Mouse (Mus musculus): ENCODE results near the gene Pde4d. TPM values are rescaled to one million over a fixed set of nuclear protein-coding genes. Genes with fewer than 3 reads are reported as not detected.
"Not testable (repeated sequence)": the region's sequence is repeated elsewhere in the genome, so short reads cannot be mapped to it uniquely, and the experiment has no call there.

Pde4d gene
- polyA plus RNA-seq, 1 experiment = 34.7 TPM

DNA sequence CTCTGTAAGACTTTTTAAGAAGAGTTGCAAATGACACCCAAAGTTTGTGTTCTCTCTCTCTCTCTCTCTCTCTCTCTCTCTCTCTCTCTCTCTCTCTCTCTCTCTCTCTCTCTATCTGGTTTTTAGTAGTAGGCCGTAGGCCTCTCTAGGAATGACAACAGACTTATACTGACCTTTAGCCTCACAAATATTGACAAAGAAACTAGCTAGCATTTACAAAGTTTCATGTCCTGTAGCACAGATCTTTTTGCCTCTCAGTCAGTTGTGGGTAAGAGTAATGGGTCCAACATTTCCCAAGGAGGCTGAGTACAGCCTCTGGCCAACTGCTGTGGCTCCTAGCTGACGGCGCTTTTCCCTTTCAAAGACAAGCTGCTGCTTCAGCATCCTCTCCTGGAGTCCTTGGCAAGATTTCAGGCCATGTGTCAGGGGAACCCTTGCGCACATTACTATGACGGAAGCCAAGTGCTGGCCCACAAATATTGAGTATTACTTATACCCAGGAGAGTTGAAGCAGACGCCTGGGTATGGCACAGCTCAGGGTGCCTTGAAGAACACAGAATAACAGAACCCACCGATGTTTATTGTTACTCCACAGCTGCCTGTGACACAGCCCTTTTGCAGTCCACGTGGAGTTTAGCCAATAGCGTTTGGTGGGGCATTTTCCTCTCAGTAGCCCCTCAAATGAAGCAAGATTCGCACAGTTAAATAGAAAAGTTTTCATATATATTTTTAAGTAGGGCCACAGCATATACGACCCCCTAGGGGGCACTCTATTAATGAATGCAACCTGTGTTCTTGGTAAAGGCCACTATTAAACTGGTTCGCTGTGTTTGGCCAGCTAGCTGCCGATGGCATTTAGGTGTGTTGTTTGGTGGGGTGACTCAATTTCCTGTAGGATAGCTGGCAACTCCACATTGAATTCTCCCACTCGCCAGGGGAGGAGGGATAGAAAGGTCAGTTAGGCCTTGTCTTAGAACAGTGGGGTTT lies 1450.0 kb downstream of the Pde4d start:
- no peak overlapping the region for H3K27ac ChIP-seq (ENCODE audit: insufficient read depth, low read length)
- no peak for TF ChIP-seq POLR2A (IDR thresholded peaks at IDR 0.05; ENCODE audit: extremely low read depth, insufficient read depth, low read length)
- TF ChIP-seq CTCF (IDR thresholded peaks at IDR 0.05; ENCODE audit: extremely low read depth, insufficient read depth, low read length) = no peak
- no peak overlapping the region for H3K4me3 ChIP-seq (ENCODE audit: insufficient read depth, low read length)
- H3K4me1 ChIP-seq (ENCODE audit: control insufficient read depth, insufficient read depth, low read length) = no peaks in the 10 kb centered on the region

DNA sequence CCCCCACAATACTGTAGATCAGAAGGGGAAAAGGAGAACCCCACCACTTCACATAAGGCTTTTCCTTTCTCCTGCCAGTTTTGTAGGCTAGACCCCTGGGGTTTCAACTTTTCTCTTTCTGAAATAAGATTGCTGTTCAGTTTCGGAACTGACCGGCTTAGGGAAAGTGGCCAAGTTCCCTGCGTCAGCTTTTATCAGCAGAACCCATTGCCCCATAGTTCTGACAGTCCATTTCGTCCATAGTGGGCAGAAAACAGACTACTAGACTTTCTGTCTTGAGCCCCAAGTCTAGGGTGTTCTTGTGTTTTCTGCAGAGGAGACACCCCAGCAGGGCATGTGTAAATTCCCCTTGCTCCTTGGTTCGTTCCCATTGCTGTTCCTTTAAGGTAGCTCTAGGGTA lies 1452.1 kb downstream of the Pde4d start:
- H3K27ac ChIP-seq (ENCODE audit: insufficient read depth, low read length) = no peak overlapping the region
- peak overlapping the region; percentile 85 for H3K4me3 ChIP-seq (ENCODE audit: insufficient read depth, low read length)
- TF ChIP-seq POLR2A (IDR thresholded peaks at IDR 0.05; ENCODE audit: extremely low read depth, insufficient read depth, low read length) = no peak
- no peak for TF ChIP-seq CTCF (IDR thresholded peaks at IDR 0.05; ENCODE audit: extremely low read depth, insufficient read depth, low read length)
- no peaks in the 10 kb centered on the region for H3K4me1 ChIP-seq (ENCODE audit: control insufficient read depth, insufficient read depth, low read length)

DNA sequence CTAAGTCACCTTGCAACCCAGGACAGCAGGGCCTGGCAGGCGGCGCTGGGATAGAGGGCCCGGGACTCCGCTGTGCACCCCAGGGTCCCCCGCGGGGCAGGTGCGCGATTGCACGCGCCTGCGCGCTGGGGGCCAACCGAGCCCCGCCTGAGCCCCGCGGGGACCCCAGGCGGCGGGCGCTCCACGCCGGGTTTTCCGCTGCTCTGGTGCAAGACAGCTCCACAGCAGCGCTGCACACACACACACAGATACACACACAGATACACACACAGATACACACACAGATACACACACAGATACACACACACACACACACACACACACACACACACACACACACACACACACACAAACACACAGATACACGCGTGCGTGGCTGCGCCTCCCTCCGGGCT lies 1452.7 kb downstream of the Pde4d start:
- H3K4me3 ChIP-seq (ENCODE audit: insufficient read depth, low read length) = peak overlapping the region; percentile 85
- H3K4me1 ChIP-seq (ENCODE audit: control insufficient read depth, insufficient read depth, low read length); H3K27ac ChIP-seq (ENCODE audit: insufficient read depth, low read length): not testable (repeated sequence)

DNA sequence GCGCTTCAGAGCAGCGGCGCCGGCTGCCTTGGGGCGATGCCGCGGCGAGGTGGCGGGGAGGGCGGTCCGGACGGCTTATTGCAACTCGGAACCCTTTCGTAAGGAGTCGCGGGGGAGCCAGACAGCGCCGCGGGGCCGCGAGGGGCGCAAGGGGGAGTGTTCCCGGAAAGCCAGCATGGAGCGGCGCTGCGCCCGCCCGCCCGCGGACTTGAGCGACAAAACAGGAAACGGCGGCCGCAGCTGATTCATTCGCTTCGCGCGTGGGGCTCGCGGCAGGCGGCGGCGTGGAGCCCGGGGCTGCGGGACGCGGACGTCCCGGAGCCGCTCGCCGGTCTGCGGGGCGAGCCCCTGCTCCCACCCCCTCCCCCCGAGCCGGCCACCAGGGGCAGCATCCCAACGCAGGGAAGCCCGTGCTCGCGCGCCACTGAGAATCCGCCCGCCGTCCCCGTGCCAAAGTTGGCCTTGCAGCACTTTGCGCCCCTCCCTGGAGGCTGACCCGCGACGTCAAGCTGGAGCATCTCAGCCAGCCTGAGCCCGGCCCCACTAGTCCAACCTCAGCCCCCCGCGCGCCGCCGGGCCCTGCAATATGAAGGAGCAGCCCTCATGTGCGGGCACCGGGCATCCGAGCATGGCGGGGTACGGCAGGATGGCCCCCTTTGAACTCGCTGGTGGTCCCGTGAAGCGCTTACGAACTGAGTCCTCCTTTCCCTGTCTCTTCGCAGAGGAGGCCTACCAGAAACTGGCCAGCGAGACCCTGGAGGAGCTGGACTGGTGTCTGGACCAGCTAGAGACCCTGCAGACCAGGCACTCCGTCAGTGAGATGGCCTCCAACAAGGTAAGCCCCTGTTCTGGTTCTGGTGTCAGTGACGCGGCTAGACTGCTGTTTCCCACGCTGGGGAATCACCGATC lies 1453.4 kb downstream of the Pde4d start:
- Histone ChIP-seq H3K4me3 (ENCODE audit: insufficient read depth, low read length) (peak overlapping the region; percentile 85), H3K27ac (ENCODE audit: insufficient read depth, low read length) (no peak overlapping the region), H3K4me1 (ENCODE audit: control insufficient read depth, insufficient read depth, low read length) (no peaks in the 10 kb centered on the region; the same call in 1 of the 2 replicates)
- TF ChIP-seq POLR2A (IDR thresholded peaks at IDR 0.05; ENCODE audit: extremely low read depth, insufficient read depth, low read length) (no peak), CTCF (IDR thresholded peaks at IDR 0.05; ENCODE audit: extremely low read depth, insufficient read depth, low read length) (no peak)

DNA sequence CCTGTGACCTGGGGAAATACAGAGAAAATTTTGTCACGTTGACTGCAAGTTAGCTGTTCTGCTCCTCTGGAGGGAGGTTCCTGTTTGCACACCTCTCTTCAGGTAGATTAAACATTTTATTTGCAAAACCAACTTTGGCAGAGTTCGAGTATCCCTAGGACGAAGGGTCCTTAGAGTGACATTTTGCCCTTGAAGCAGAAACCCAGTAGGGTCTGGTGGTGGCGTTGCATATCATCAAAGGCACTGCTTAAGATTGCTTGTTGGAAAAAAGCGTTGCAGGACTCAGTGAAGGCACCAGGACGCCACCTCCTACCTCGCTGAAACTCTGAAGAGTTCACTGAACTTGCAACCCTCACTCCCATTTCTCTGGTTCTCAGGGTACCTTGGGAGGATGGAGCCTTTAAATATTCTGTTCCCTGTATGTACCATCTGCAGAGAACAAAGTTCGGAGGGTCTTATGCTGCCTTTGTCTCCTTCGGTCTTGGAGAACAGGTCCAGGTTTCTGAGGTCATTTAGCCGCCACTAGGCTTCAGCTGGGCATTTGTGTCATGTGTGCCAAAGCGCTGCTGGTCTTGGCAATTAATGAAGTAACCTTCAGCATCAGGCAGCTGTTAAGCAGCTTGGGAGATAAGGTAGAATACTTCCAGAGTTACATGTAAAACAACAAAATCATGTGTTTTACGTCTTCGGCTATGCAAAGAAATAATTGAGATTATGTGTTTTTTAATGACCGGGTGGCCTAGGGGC lies 1454.2 kb downstream of the Pde4d start:
- TF ChIP-seq CTCF (IDR thresholded peaks at IDR 0.05; ENCODE audit: extremely low read depth, insufficient read depth, low read length) = no peak
- TF ChIP-seq POLR2A (IDR thresholded peaks at IDR 0.05; ENCODE audit: extremely low read depth, insufficient read depth, low read length) = no peak
- Histone ChIP-seq H3K4me1 (ENCODE audit: control insufficient read depth, insufficient read depth, low read length) (no peaks in the 10 kb centered on the region; the same call in 1 of the 2 replicates), H3K4me3 (ENCODE audit: insufficient read depth, low read length) (peak overlapping the region; percentile 85), H3K27ac (ENCODE audit: insufficient read depth, low read length) (no peak overlapping the region)

DNA sequence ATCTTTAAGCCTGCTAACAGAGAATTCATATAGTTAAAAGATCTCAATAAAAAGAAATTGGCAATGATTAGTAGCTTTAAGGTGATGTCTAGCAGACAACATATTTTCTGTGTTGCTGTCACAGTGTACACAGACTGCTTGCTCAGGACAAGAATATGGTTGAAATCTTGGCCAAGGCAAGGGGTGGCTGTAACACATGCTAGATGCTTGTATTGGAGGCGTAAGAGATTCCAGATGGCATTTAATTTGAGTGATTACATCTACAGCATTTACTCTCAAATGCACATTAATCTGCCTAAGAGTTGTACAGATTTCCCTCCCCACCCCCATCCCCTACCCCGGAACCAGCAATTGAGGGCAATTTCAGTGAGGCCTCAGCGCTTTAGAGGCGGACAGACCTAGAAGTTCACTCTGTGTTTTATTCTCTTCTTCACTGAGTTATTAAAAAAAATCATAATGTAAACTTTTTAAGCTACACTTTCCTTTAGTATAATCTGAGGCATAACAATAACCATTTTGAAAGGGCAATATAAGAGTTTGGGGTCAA lies 1456.7 kb downstream of the Pde4d start:
- Histone ChIP-seq H3K4me3 (ENCODE audit: insufficient read depth, low read length) (no peak overlapping the region), H3K4me1 (ENCODE audit: control insufficient read depth, insufficient read depth, low read length) (no peaks in the 10 kb centered on the region; the same call in 1 of the 2 replicates), H3K27ac (ENCODE audit: insufficient read depth, low read length) (no peak overlapping the region)
- TF ChIP-seq POLR2A (IDR thresholded peaks at IDR 0.05; ENCODE audit: extremely low read depth, insufficient read depth, low read length) (no peak), CTCF (IDR thresholded peaks at IDR 0.05; ENCODE audit: extremely low read depth, insufficient read depth, low read length) (no peak)

DNA sequence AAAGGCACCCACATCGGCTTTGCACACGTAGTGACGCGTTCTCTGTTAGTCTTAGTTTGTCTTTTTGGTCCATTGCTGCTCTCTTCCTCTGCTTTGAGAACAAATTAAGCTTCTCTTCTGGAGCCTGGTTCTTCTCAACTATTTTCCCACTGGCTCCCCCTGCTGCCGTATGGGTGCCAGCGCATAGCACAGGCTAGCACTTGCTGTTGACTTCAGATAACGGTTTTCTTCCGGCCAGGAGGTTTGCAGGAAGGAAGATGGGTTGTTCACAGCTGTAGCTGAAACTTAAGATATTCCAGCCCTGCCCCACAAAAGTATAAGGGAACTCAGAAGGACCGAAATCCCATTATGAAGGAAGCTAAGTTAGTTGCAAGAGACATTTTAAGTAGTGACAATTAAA lies 1457.9 kb downstream of the Pde4d start:
- no peak overlapping the region for H3K27ac ChIP-seq (ENCODE audit: insufficient read depth, low read length)
- TF ChIP-seq CTCF (IDR thresholded peaks at IDR 0.05; ENCODE audit: extremely low read depth, insufficient read depth, low read length) = peak; percentile 80
- TF ChIP-seq POLR2A (IDR thresholded peaks at IDR 0.05; ENCODE audit: extremely low read depth, insufficient read depth, low read length) = no peak

DNA sequence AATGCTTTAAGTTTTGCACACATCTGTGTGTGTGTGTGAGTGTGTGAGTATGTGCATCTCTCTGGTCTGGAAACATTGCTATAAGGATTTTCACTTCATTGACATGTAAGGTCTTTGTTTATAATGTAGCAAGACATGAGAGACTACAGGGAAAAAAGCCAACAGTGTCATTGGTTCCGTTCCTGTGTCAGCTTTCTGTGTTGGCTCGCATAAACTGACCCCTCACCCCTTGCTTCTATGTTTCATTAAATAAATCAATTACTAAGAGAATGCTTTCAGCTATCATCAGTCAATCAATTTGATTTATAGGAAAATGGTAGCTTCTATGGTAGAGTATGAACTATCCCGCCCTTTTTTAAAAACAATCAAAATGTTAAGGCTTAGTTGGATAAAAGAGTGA lies 1458.6 kb downstream of the Pde4d start:
- H3K4me3 ChIP-seq (ENCODE audit: insufficient read depth, low read length) = no peak overlapping the region
- TF ChIP-seq POLR2A (IDR thresholded peaks at IDR 0.05; ENCODE audit: extremely low read depth, insufficient read depth, low read length) (no peak), CTCF (IDR thresholded peaks at IDR 0.05; ENCODE audit: extremely low read depth, insufficient read depth, low read length) (no peak)
- H3K4me1 ChIP-seq (ENCODE audit: control insufficient read depth, insufficient read depth, low read length) = no peaks in the 10 kb centered on the region; the same call in 1 of the 2 replicates
- no peak overlapping the region for H3K27ac ChIP-seq (ENCODE audit: insufficient read depth, low read length)

More for the DNA sequence above, 1457.9 kb downstream of the Pde4d start:
- H3K4me1 ChIP-seq (ENCODE audit: control insufficient read depth, insufficient read depth, low read length) = no peaks in the 10 kb centered on the region; the same call in 1 of the 2 replicates
- H3K4me3 ChIP-seq (ENCODE audit: insufficient read depth, low read length) = no peak overlapping the region

DNA sequence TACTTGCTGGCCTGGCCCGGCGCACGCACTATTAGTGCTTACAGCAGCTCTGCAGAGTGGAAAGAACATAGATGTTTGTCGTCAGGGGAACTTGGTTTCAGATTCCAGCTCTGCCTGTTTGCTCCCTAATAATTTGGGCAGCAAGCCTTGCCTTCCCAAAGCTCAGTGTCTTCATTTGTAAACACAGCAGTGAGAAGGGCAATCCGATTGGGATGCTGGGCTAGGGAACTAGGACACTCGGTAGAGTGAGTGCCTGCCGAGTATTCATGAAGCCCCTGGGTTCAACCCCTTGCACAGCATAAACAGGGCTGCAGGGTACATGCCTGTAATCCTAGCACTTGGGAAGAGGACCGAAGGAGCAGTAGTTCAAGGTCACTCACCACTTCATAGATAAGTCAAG lies 1459.4 kb downstream of the Pde4d start:
- Histone ChIP-seq H3K4me1 (ENCODE audit: control insufficient read depth, insufficient read depth, low read length) (no peaks in the 10 kb centered on the region; the same call in 1 of the 2 replicates), H3K27ac (ENCODE audit: insufficient read depth, low read length) (no peak overlapping the region), H3K4me3 (ENCODE audit: insufficient read depth, low read length) (no peak overlapping the region)
- TF ChIP-seq POLR2A (IDR thresholded peaks at IDR 0.05; ENCODE audit: extremely low read depth, insufficient read depth, low read length) = no peak
- TF ChIP-seq CTCF (IDR thresholded peaks at IDR 0.05; ENCODE audit: extremely low read depth, insufficient read depth, low read length) = no peak
